Mouse (Mus musculus) hindbrain, embryonic 12.5 days (tissue): ENCODE data around the gene Myadm. TPM values are rescaled to one million over a fixed set of nuclear protein-coding genes. Genes with fewer than 3 reads are reported as not detected.

Experiments
- ATAC-seq: fragments of 200-750 bp; cut with Nextera tagmentation; 2 replicates; pipeline ENCODE4 v1.8.0; 2017; ENCODE audit warnings: moderate TSS enrichment; ENCODE audit not compliant: low FRiP score
- H3K27ac ChIP-seq: fragments of 300-500 bp; sonication (generic); 2 replicates; pipeline ENCODE4 v1.5.1; 2016; ENCODE audit warnings: mild to moderate bottlenecking
- H3K27me3 ChIP-seq: fragments of 300-500 bp; sonication (generic); 2 replicates; pipeline ENCODE4 v1.6.1; 2016; ENCODE audit warnings: mild to moderate bottlenecking
- H3K36me3 ChIP-seq: fragments of 300-500 bp; sonication (generic); 2 replicates; pipeline ENCODE4 v1.6.1; 2016; ENCODE audit warnings: mild to moderate bottlenecking
- H3K4me1 ChIP-seq: fragments of 300-500 bp; sonication (generic); 2 replicates; pipeline ENCODE4 v1.6.1; 2016
- H3K4me2 ChIP-seq: fragments of 300-500 bp; sonication (generic); replicated peaks from 2 replicates; pipeline ENCODE4 v1.6.1; 2016; ENCODE audit warnings: mild to moderate bottlenecking
- H3K4me3 ChIP-seq: fragments of 300-500 bp; sonication (generic); 2 replicates; pipeline ENCODE4 v1.5.1; 2016; ENCODE audit warnings: mild to moderate bottlenecking
- H3K9ac ChIP-seq: fragments of 300-500 bp; sonication (generic); 2 replicates; pipeline ENCODE4 v1.6.1; 2016; ENCODE audit warnings: mild to moderate bottlenecking, moderate library complexity
- H3K9me3 ChIP-seq: fragments of 300-500 bp; sonication (generic); replicated peaks from 2 replicates; pipeline ENCODE4 v1.6.1; 2016; ENCODE audit warnings: mild to moderate bottlenecking
- WGBS: fragments of 180-500 bp; shearing (Covaris S2); methylation state at CpG from one replicate; pipeline ENCODE4 v1.1.7; 2016; 5-methylcytosine and 5-hydroxymethylcytosine counted together
- polyA plus RNA-seq: library from polyadenylated mRNA; unstranded; fragments of >200 nt; fragmentation: Nextera tagmentation; extraction: Ambion mirVana; gene quantifications from 2 replicates; pipeline ENCODE4 v1.2.1, GENCODE M21; 2016

Gene Myadm
- polyA plus RNA-seq, 1 experiment from 2014 or later: 36.1 TPM

- H3K27ac ChIP-seq: no peak overlapping the region
- no peak overlapping the region; the same call in 1 of the 2 replicates for H3K9ac ChIP-seq
- peaks cover 34% of the 10 kb centered on the region for H3K4me1 ChIP-seq
- 4% methylated on average over 10 of the region's 10 CpGs for WGBS
- H3K4me3 ChIP-seq: peak overlapping the region; percentile 40
- 0 out of 2 replicates have a peak, but pooled peaks cover 5% of the 10 kb centered on the region for H3K36me3 ChIP-seq
- peak; percentile 43 for ATAC-seq
- H3K4me2 ChIP-seq: peak overlapping the region; percentile 80
- H3K9me3 ChIP-seq: no peaks in the 10 kb centered on the region
- H3K27me3 ChIP-seq: peaks cover 65% of the 10 kb centered on the region
These were observed 15.4 kb downstream of the Myadm start for GRCm38 (mm10) chr7:3304298-3304697.

GRCm38 (mm10) chr7:3306400-3306799 lies 17.5 kb downstream of the Myadm start:
- no peak for ATAC-seq
- Histone ChIP-seq H3K9ac (no peak overlapping the region), H3K36me3 (no peaks in the 10 kb centered on the region), H3K4me3 (no peak overlapping the region), H3K4me2 (no peak overlapping the region), H3K4me1 (peaks cover 34% of the 10 kb centered on the region), H3K27me3 (peaks cover 48% of the 10 kb centered on the region), H3K27ac (no peak overlapping the region), H3K9me3 (0 out of 2 replicates have a peak, but pooled peaks cover 4% of the 10 kb centered on the region)
- WGBS: 80% methylated on average over 3 of the region's 3 CpGs

- 82% methylated on average over 4 of the region's 4 CpGs for WGBS
- peaks cover 17% of the 10 kb centered on the region for H3K4me1 ChIP-seq
- no peak overlapping the region for H3K9ac ChIP-seq
- H3K27me3 ChIP-seq: peaks cover 25% of the 10 kb centered on the region
- no peak overlapping the region for H3K4me3 ChIP-seq
- H3K9me3 ChIP-seq: 0 out of 2 replicates have a peak, but pooled peaks cover 4% of the 10 kb centered on the region
- no peak overlapping the region for H3K4me2 ChIP-seq
- ATAC-seq: no peak
- H3K27ac ChIP-seq: no peak overlapping the region
- no peaks in the 10 kb centered on the region for H3K36me3 ChIP-seq
These were observed 19.8 kb downstream of the Myadm start for GRCm38 (mm10) chr7:3308646-3309045.

- H3K4me1 ChIP-seq: peaks cover 2% of the 10 kb centered on the region
- no peak overlapping the region for H3K27ac ChIP-seq
- 0 out of 2 replicates have a peak, but pooled peaks cover 4% of the 10 kb centered on the region for H3K9me3 ChIP-seq
- no peak overlapping the region for H3K9ac ChIP-seq
- peaks cover 11% of the 10 kb centered on the region for H3K27me3 ChIP-seq
- no peak overlapping the region for H3K4me3 ChIP-seq
- H3K36me3 ChIP-seq: no peaks in the 10 kb centered on the region
- ATAC-seq: no peak
- WGBS: 95% methylated on average over 7 of the region's 7 CpGs
- no peak overlapping the region for H3K4me2 ChIP-seq
These were observed 21.4 kb downstream of the Myadm start for GRCm38 (mm10) chr7:3310233-3310632.

GRCm38 (mm10) chr7:3313571-3313970 lies 24.7 kb downstream of the Myadm start:
- Histone ChIP-seq H3K27me3 (0 out of 2 replicates have a peak, but pooled peaks cover 2% of the 10 kb centered on the region), H3K27ac (no peak overlapping the region), H3K4me1 (peaks cover 6% of the 10 kb centered on the region; the same call in 1 of the 2 replicates), H3K36me3 (no peaks in the 10 kb centered on the region), H3K4me2 (no peak overlapping the region), H3K9me3 (0 out of 2 replicates have a peak, but pooled peaks cover 4% of the 10 kb centered on the region), H3K9ac (no peak overlapping the region), H3K4me3 (no peak overlapping the region)
- 87% methylated on average over 8 of the region's 8 CpGs for WGBS
- peak; percentile 35; the same call in 1 of the 2 replicates for ATAC-seq

GRCm38 (mm10) chr7:3314121-3314520 lies 25.2 kb downstream of the Myadm start:
- Histone ChIP-seq H3K9me3 (0 out of 2 replicates have a peak, but pooled peaks cover 4% of the 10 kb centered on the region), H3K9ac (no peak overlapping the region), H3K4me1 (peaks cover 6% of the 10 kb centered on the region; the same call in 1 of the 2 replicates), H3K27ac (no peak overlapping the region), H3K36me3 (no peaks in the 10 kb centered on the region), H3K4me3 (no peak overlapping the region), H3K27me3 (no peaks in the 10 kb centered on the region), H3K4me2 (no peak overlapping the region)
- peak; percentile 75 for ATAC-seq
- 69% methylated on average over 5 of the region's 5 CpGs for WGBS

GRCm38 (mm10) chr7:3317704-3318103 lies 28.8 kb downstream of the Myadm start:
- Histone ChIP-seq H3K9ac (no peak overlapping the region), H3K27me3 (peaks cover 3% of the 10 kb centered on the region; the same call in 1 of the 2 replicates)

GRCm38 (mm10) chr7:3320856-3321255 lies 32.0 kb downstream of the Myadm start:
- ATAC-seq: no peak
- Histone ChIP-seq H3K9me3 (no peaks in the 10 kb centered on the region), H3K27me3 (peaks cover 3% of the 10 kb centered on the region; the same call in 1 of the 2 replicates), H3K36me3 (no peaks in the 10 kb centered on the region), H3K4me1 (peaks cover 6% of the 10 kb centered on the region; the same call in 1 of the 2 replicates), H3K4me2 (no peak overlapping the region), H3K27ac (no peak overlapping the region), H3K4me3 (no peak overlapping the region), H3K9ac (no peak overlapping the region)
- WGBS: 77% methylated on average over 3 of the region's 3 CpGs

More at GRCm38 (mm10) chr7:3317704-3318103, 28.8 kb downstream of the Myadm start:
- Histone ChIP-seq H3K4me1 (peaks cover 6% of the 10 kb centered on the region; the same call in 1 of the 2 replicates), H3K36me3 (no peaks in the 10 kb centered on the region), H3K4me2 (no peak overlapping the region), H3K27ac (no peak overlapping the region), H3K4me3 (no peak overlapping the region), H3K9me3 (no peaks in the 10 kb centered on the region)
- WGBS: 44% methylated on average over 4 of the region's 4 CpGs
- ATAC-seq: no peak

- peaks cover 3% of the 10 kb centered on the region; the same call in 1 of the 2 replicates for H3K27me3 ChIP-seq
- no peaks in the 10 kb centered on the region for H3K9me3 ChIP-seq
- H3K4me1 ChIP-seq: no peaks in the 10 kb centered on the region
- no peak for ATAC-seq
- WGBS: 79% methylated on average over 1 of the region's 1 CpGs
- no peak overlapping the region for H3K4me2 ChIP-seq
- H3K27ac ChIP-seq: no peak overlapping the region
- H3K9ac ChIP-seq: no peak overlapping the region
- no peak overlapping the region for H3K4me3 ChIP-seq
- no peaks in the 10 kb centered on the region for H3K36me3 ChIP-seq
These were observed 34.9 kb downstream of the Myadm start for GRCm38 (mm10) chr7:3323826-3324225.

- H3K4me2 ChIP-seq: no peak overlapping the region
- H3K9ac ChIP-seq: no peak overlapping the region
- no peak overlapping the region for H3K4me3 ChIP-seq
- 71% methylated on average over 4 of the region's 4 CpGs for WGBS
- no peaks in the 10 kb centered on the region for H3K36me3 ChIP-seq
- peaks cover 10% of the 10 kb centered on the region; the same call in 1 of the 2 replicates for H3K27me3 ChIP-seq
- no peaks in the 10 kb centered on the region for H3K9me3 ChIP-seq
- H3K4me1 ChIP-seq: 0 out of 2 replicates have a peak, but pooled peaks cover 7% of the 10 kb centered on the region
- H3K27ac ChIP-seq: no peak overlapping the region
- no peak for ATAC-seq
These were observed 39.1 kb downstream of the Myadm start for GRCm38 (mm10) chr7:3327961-3328360.

- H3K4me1 ChIP-seq: peaks cover 19% of the 10 kb centered on the region
- H3K4me3 ChIP-seq: no peak overlapping the region; the same call in 1 of the 2 replicates
- no peaks in the 10 kb centered on the region for H3K9me3 ChIP-seq
- no peak overlapping the region for H3K27ac ChIP-seq
- H3K27me3 ChIP-seq: peaks cover 10% of the 10 kb centered on the region; the same call in 1 of the 2 replicates
- no peak for ATAC-seq
- H3K36me3 ChIP-seq: no peaks in the 10 kb centered on the region
- 21% methylated on average over 31 of the region's 31 CpGs for WGBS
- peak overlapping the region; percentile 32 for H3K4me2 ChIP-seq
- no peak overlapping the region for H3K9ac ChIP-seq
These were observed 41.1 kb downstream of the Myadm start for GRCm38 (mm10) chr7:3329776-3330546.

GRCm38 (mm10) chr7:3331171-3331570 lies 42.3 kb downstream of the Myadm start:
- no peak overlapping the region; the same call in 1 of the 2 replicates for H3K9ac ChIP-seq
- H3K27ac ChIP-seq: peak overlapping the region; percentile 92

More at GRCm38 (mm10) chr7:3331171-3331570, 42.3 kb downstream of the Myadm start:
- WGBS: 54% methylated on average over 6 of the region's 6 CpGs
- peak; percentile 9 for ATAC-seq
- H3K4me2 ChIP-seq: peak overlapping the region; percentile 64
- peak overlapping the region; percentile 83; the same call in 1 of the 2 replicates for H3K4me3 ChIP-seq
- H3K27me3 ChIP-seq: peaks cover 10% of the 10 kb centered on the region; the same call in 1 of the 2 replicates
- H3K9me3 ChIP-seq: no peaks in the 10 kb centered on the region
- no peaks in the 10 kb centered on the region for H3K36me3 ChIP-seq
- peaks cover 19% of the 10 kb centered on the region for H3K4me1 ChIP-seq
